Mouse (Mus musculus): Measurements from ENCODE around the gene Nif3l1.
A peak's percentile ranks its signal among the peaks of the same experiment; 100 is the strongest.

Gene Nif3l1

GRCm38 (mm10) chr1:58445143-58445722 lies at the start of gene Nif3l1, which contains the start of gene Ppil3:
Gene Nif3l1, plus strand, starts transcription at chr1:58445151.
Gene Ppil3, minus strand, starts transcription at chr1:58445486.
- DNase-seq (ENCODE audit: low read depth, low spot score) = peak; percentile 98

GRCm38 (mm10) chr1:58395341-58395740 lies 49.6 kb upstream of the Nif3l1 start:
- DNase-seq (ENCODE audit: low read depth, low spot score) = no peak

GRCm38 (mm10) chr1:58396179-58396578 lies 48.8 kb upstream of the Nif3l1 start:
- no peak for DNase-seq (ENCODE audit: low read depth, low spot score)

- no peak for DNase-seq (ENCODE audit: low read depth, low spot score)
These were observed 47.2 kb upstream of the Nif3l1 start for GRCm38 (mm10) chr1:58397731-58398130.

- no peak for DNase-seq (ENCODE audit: low read depth, low spot score)
These were observed 43.6 kb upstream of the Nif3l1 start for GRCm38 (mm10) chr1:58401396-58401795.

- no peak for DNase-seq (ENCODE audit: low read depth, low spot score)
These were observed 41.2 kb upstream of the Nif3l1 start for GRCm38 (mm10) chr1:58403745-58404144.

- no peak for DNase-seq (ENCODE audit: low read depth, low spot score)
These were observed 37.6 kb upstream of the Nif3l1 start for GRCm38 (mm10) chr1:58407321-58407720.

- DNase-seq (ENCODE audit: low read depth, low spot score) = no peak
These were observed 36.8 kb upstream of the Nif3l1 start for GRCm38 (mm10) chr1:58408141-58408540.

GRCm38 (mm10) chr1:58409553-58410197 lies 35.3 kb upstream of the Nif3l1 start:
- no peak for DNase-seq (ENCODE audit: low read depth, low spot score)

- DNase-seq (ENCODE audit: low read depth, low spot score) = no peak
These were observed 34.8 kb upstream of the Nif3l1 start for GRCm38 (mm10) chr1:58410198-58410588.

- no peak for DNase-seq (ENCODE audit: low read depth, low spot score)
These were observed 34.2 kb upstream of the Nif3l1 start for GRCm38 (mm10) chr1:58410776-58411175.

GRCm38 (mm10) chr1:58415442-58415841 lies 29.5 kb upstream of the Nif3l1 start:
- DNase-seq (ENCODE audit: low read depth, low spot score) = no peak

GRCm38 (mm10) chr1:58416048-58416447 lies 28.9 kb upstream of the Nif3l1 start:
- DNase-seq (ENCODE audit: low read depth, low spot score) = no peak

- DNase-seq (ENCODE audit: low read depth, low spot score) = no peak
These were observed 24.9 kb upstream of the Nif3l1 start for GRCm38 (mm10) chr1:58420032-58420431.

- no peak for DNase-seq (ENCODE audit: low read depth, low spot score)
These were observed 24.0 kb upstream of the Nif3l1 start for GRCm38 (mm10) chr1:58420961-58421360.

GRCm38 (mm10) chr1:58422879-58423278 lies 22.1 kb upstream of the Nif3l1 start:
- no peak for DNase-seq (ENCODE audit: low read depth, low spot score)

- peak; percentile 68 for DNase-seq (ENCODE audit: low read depth, low spot score)
These were observed 21.3 kb upstream of the Nif3l1 start, which contains the start of gene Clk1 for GRCm38 (mm10) chr1:58423371-58424248. Gene Clk1, minus strand, starts transcription at chr1:58424066.

GRCm38 (mm10) chr1:58424551-58424950 lies 20.4 kb upstream of the Nif3l1 start:
- DNase-seq (ENCODE audit: low read depth, low spot score) = no peak

- DNase-seq (ENCODE audit: low read depth, low spot score) = no peak
These were observed 260 bp upstream of the Nif3l1 start for GRCm38 (mm10) chr1:58444691-58445090.

- no peak for DNase-seq (ENCODE audit: low read depth, low spot score)
These were observed 910 bp downstream of the Nif3l1 start for GRCm38 (mm10) chr1:58445861-58446260.

- DNase-seq (ENCODE audit: low read depth, low spot score) = no peak
These were observed 2.8 kb downstream of the Nif3l1 start for GRCm38 (mm10) chr1:58447766-58448165.

GRCm38 (mm10) chr1:58448396-58448795 lies 3.4 kb downstream of the Nif3l1 start:
- DNase-seq (ENCODE audit: low read depth, low spot score) = no peak
